Mouse (Mus musculus) CD4-positive, CD25-positive, alpha-beta regulatory T cell, adult 4 months (primary cell): Measurements from ENCODE around the gene Alk. TPM values are rescaled to one million over a fixed set of nuclear protein-coding genes. Genes with fewer than 3 reads are reported as not detected.

Experiments used
- ATAC-seq: one replicate; pipeline ENCODE4 v1.8.0; 2017
- polyA plus RNA-seq, 2 experiments: library from polyadenylated mRNA; unstranded; fragments of 100-300 nt; shearing (Covaris generic); gene quantifications; one replicate each; pipeline ENCODE4 v1.2.1; 2017

The Alk gene
- polyA plus RNA-seq, 2 experiments from 2014 or later = 0.05 TPM; not detected in 1

GRCm38 (mm10) chr17:72251554-72251953 lies 352.9 kb downstream of the Alk start:
- no peak for ATAC-seq

- no peak for ATAC-seq
Observed at GRCm38 (mm10) chr17:72250482-72251405, 353.7 kb downstream of the Alk start.

GRCm38 (mm10) chr17:72242036-72242435 lies 362.4 kb downstream of the Alk start:
- no peak for ATAC-seq

GRCm38 (mm10) chr17:72237315-72237714 lies 367.1 kb downstream of the Alk start:
- ATAC-seq = no peak

GRCm38 (mm10) chr17:72230891-72231290 lies 373.5 kb downstream of the Alk start:
- no peak for ATAC-seq

- ATAC-seq = no peak
Observed at GRCm38 (mm10) chr17:72218816-72219215, 385.6 kb downstream of the Alk start.

- no peak for ATAC-seq
Observed at GRCm38 (mm10) chr17:72197576-72197975, 406.9 kb downstream of the Alk start.

GRCm38 (mm10) chr17:72194976-72195650 lies 409.3 kb downstream of the Alk start:
- ATAC-seq = no peak

GRCm38 (mm10) chr17:72190536-72190935 lies 413.9 kb downstream of the Alk start:
- no peak for ATAC-seq

GRCm38 (mm10) chr17:72187026-72187425 lies 417.4 kb downstream of the Alk start:
- no peak for ATAC-seq

GRCm38 (mm10) chr17:72182414-72182813 lies 422.0 kb downstream of the Alk start:
- ATAC-seq = no peak

- no peak for ATAC-seq
Observed at GRCm38 (mm10) chr17:72180200-72180599, 424.2 kb downstream of the Alk start.

GRCm38 (mm10) chr17:72179722-72180140 lies 424.7 kb downstream of the Alk start:
- ATAC-seq = no peak

- ATAC-seq = no peak
Observed at GRCm38 (mm10) chr17:72173778-72174177, 430.6 kb downstream of the Alk start.

- no peak for ATAC-seq
Observed at GRCm38 (mm10) chr17:72168152-72168551, 436.3 kb downstream of the Alk start.

GRCm38 (mm10) chr17:72158857-72159385 lies 445.5 kb downstream of the Alk start:
- no peak for ATAC-seq

- no peak for ATAC-seq
Observed at GRCm38 (mm10) chr17:72157830-72158629, 446.4 kb downstream of the Alk start.

GRCm38 (mm10) chr17:72153038-72153437 lies 451.4 kb downstream of the Alk start:
- no peak for ATAC-seq

- no peak for ATAC-seq
Observed at GRCm38 (mm10) chr17:72144946-72145598, 459.4 kb downstream of the Alk start.

- ATAC-seq = no peak
Observed at GRCm38 (mm10) chr17:72144461-72144860, 460.0 kb downstream of the Alk start.

- no peak for ATAC-seq
Observed at GRCm38 (mm10) chr17:72132140-72132911, 472.1 kb downstream of the Alk start.
